Mouse (Mus musculus) ES-E14 (cell line): ENCODE data around the gene Gm10799. TPM values are rescaled to one million over a fixed set of nuclear protein-coding genes. Genes with fewer than 3 reads are reported as not detected.
"Not testable (repeated sequence)": the region's sequence is repeated elsewhere in the genome, so short reads cannot be mapped to it uniquely, and the experiment has no call there.

Source experiments
- DNase-seq: peaks from one replicate; pipeline ENCODE4 v3.0.0-alpha.2; 2013; ENCODE audit warnings: low read depth, low spot score
- H3K27ac ChIP-seq: 2 replicates; pipeline ENCODE4 v1.5.1; 2012; ENCODE audit warnings: low read depth, mild to moderate bottlenecking, low read length, moderate library complexity, mixed read lengths; ENCODE audit not compliant: poor library complexity, insufficient read depth, severe bottlenecking
- H3K36me3 ChIP-seq: 2 replicates; pipeline ENCODE4 v1.6.1; 2012; ENCODE audit warnings: mild to moderate bottlenecking, low read length, moderate library complexity, mixed read lengths; ENCODE audit not compliant: control insufficient read depth, poor library complexity, insufficient read depth, severe bottlenecking
- H3K4me1 ChIP-seq, 2 experiments: fragments of 150-350 bp in 1 of 2; sonication (generic) in 1 of 2; 2 replicates each; pipeline ENCODE4 v1.6.1; 2012; ENCODE audit warnings: low read length in 2 of 2, mild to moderate bottlenecking in 1 of 2, mixed read lengths in 1 of 2; ENCODE audit not compliant: control insufficient read depth in 2 of 2, insufficient read depth in 2 of 2, poor library complexity in 1 of 2
- H3K4me3 ChIP-seq, 2 experiments: fragments of 150-350 bp in 1 of 2; sonication (generic) in 1 of 2; 2 replicates each; pipeline ENCODE4 v1.5.1; 2012; ENCODE audit warnings: low read length in 2 of 2, low read depth in 1 of 2, mild to moderate bottlenecking in 1 of 2, mixed read lengths in 1 of 2; ENCODE audit not compliant: insufficient read depth in 1 of 2, poor library complexity in 1 of 2, severe bottlenecking in 1 of 2
- H3K9ac ChIP-seq: 2 replicates; pipeline ENCODE4 v1.6.1; 2012; ENCODE audit warnings: low read depth, mild to moderate bottlenecking, low read length, mixed read lengths; ENCODE audit not compliant: poor library complexity, insufficient read depth, severe bottlenecking
- H3K9me3 ChIP-seq: fragments of 150-350 bp; sonication (generic); 2 replicates; pipeline ENCODE4 v1.6.1; 2012; ENCODE audit warnings: low read depth, mild to moderate bottlenecking, low read length; ENCODE audit not compliant: control insufficient read depth, insufficient read depth
- CHD2 ChIP-seq: IDR thresholded peaks from 2 replicates; pipeline ENCODE4 v1.6.1; 2014; ENCODE audit warnings: mild to moderate bottlenecking, low read depth, low read length, inconsistent platforms
- HCFC1 ChIP-seq: IDR thresholded peaks from 2 replicates; pipeline ENCODE4 v1.6.1; 2012; ENCODE audit warnings: low read length, inconsistent platforms, borderline replicate concordance; ENCODE audit not compliant: insufficient read depth
- MAFK ChIP-seq: IDR thresholded peaks from 2 replicates; pipeline ENCODE4 v1.6.1; 2014; ENCODE audit warnings: mild to moderate bottlenecking, low read depth, low read length, inconsistent platforms; ENCODE audit not compliant: insufficient read depth
- ZC3H11A ChIP-seq: IDR thresholded peaks from 2 replicates; pipeline ENCODE4 v1.6.1; 2012; ENCODE audit warnings: low read depth, mild to moderate bottlenecking, inconsistent platforms, low read length, borderline replicate concordance
- ZNF384 ChIP-seq: IDR thresholded peaks from 2 replicates; pipeline ENCODE4 v1.6.1; 2012; ENCODE audit warnings: low read depth, low read length, inconsistent platforms
- in situ Hi-C, 2 experiments: fragments of 600-800 bp; cut with MboI; formaldehyde crosslinking; loops; one replicate each; pipeline ENCODE4 v1.15.1; 2025; ENCODE audit warnings: low sequenced_read_pairs in 2 of 2, inconsistent platforms in 1 of 2; ENCODE audit not compliant: unreplicated experiment in 2 of 2
- total RNA-seq: library from RNA; depleted of rRNA; stranded (reverse); fragments of 300-350 nt; gene quantifications from 2 replicates; pipeline ENCODE4 v1.2.3, GENCODE M21; 2012; rRNA removed

Gene Gm10799
- not detected in 2 replicates for total RNA-seq

- H3K36me3 ChIP-seq, H3K4me1 ChIP-seq, H3K9me3 ChIP-seq, H3K4me3 ChIP-seq, H3K9ac ChIP-seq, H3K27ac ChIP-seq, in situ Hi-C loops, DNase-seq: not testable (repeated sequence)
These were observed at the start of gene Gm10799 for GRCm38 (mm10) chr2:104068450-104068849. TSS of gene Gm10799 (minus strand) at chr2:104068550.

GRCm38 (mm10) chr2:104117173-104117572 lies 48.8 kb upstream of the Gm10799 start:
- H3K4me3 ChIP-seq, H3K4me1 ChIP-seq, H3K9ac ChIP-seq, in situ Hi-C loops, H3K36me3 ChIP-seq, DNase-seq, H3K27ac ChIP-seq, H3K9me3 ChIP-seq: not testable (repeated sequence)

- TF ChIP-seq CHD2: no peak
- TF ChIP-seq ZNF384: no peak
- no peak for DNase-seq
- Histone ChIP-seq H3K4me3 (no peak overlapping the region), H3K9me3 (no peaks in the 10 kb centered on the region), H3K9ac (no peak overlapping the region), H3K27ac (no peak overlapping the region), H3K4me1 (peaks cover 0 to 2% of the 10 kb centered on the region in 2 experiments; a peak in 1 of 4 replicates), H3K36me3 (no peaks in the 10 kb centered on the region)
- in situ Hi-C loops: no loop called here
These were observed 46.5 kb upstream of the Gm10799 start for GRCm38 (mm10) chr2:104114898-104115297.

DNA sequence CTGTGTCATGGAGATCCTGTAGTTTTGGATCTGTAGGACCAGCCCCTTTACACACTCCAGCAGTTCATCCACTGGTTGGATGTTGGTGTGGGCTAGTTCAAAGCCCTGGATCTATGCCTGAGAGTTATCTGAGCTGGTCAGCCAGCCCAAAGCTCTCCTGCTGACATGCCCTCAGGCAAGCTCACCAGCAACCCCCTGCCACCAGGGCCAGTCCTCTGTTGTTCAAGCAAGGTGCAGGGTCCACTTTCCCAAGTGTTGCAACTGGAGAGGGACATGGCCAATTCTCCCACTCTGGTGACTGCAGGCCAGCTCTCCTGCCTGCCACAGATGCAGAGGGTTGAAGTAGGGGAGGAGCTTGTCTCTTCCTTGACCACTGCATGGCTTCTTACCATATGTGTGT lies 45.2 kb upstream of the Gm10799 start:
- H3K9ac ChIP-seq, H3K36me3 ChIP-seq, H3K27ac ChIP-seq, H3K4me3 ChIP-seq, H3K9me3 ChIP-seq, in situ Hi-C loops, DNase-seq, H3K4me1 ChIP-seq: not testable (repeated sequence)

GRCm38 (mm10) chr2:104111170-104111797 lies 42.9 kb upstream of the Gm10799 start:
- H3K4me1 ChIP-seq, H3K27ac ChIP-seq, H3K9me3 ChIP-seq, H3K36me3 ChIP-seq, in situ Hi-C loops, H3K9ac ChIP-seq, DNase-seq, H3K4me3 ChIP-seq: not testable (repeated sequence)

GRCm38 (mm10) chr2:104110031-104110430 lies 41.7 kb upstream of the Gm10799 start:
- Histone ChIP-seq H3K27ac (no peak overlapping the region; the same call in 1 of the 2 replicates), H3K4me1 (peaks cover 3 to 6% of the 10 kb centered on the region in 2 experiments; a peak in 3 of 4 replicates)

More at GRCm38 (mm10) chr2:104110031-104110430, 41.7 kb upstream of the Gm10799 start:
- H3K36me3 ChIP-seq: no peaks in the 10 kb centered on the region
- H3K9ac ChIP-seq: no peak overlapping the region
- no peaks in the 10 kb centered on the region for H3K9me3 ChIP-seq
- no peak for DNase-seq
- in situ Hi-C loops: no loop called here
- H3K4me3 ChIP-seq: no peak overlapping the region
- TF ChIP-seq MAFK (no peak), ZNF384 (no peak), HCFC1 (no peak), ZC3H11A (no peak)
